Mouse (Mus musculus) kidney, postnatal 0 days (tissue): ENCODE data around the gene Acbd3. TPM values are rescaled to one million over a fixed set of nuclear protein-coding genes. Genes with fewer than 3 reads are reported as not detected.

ENCODE experiments used
- ATAC-seq: fragments of 200-750 bp; cut with Nextera tagmentation; replicated peaks from 2 replicates; pipeline ENCODE4 v1.8.0; 2017; ENCODE audit warnings: low read depth, moderate number of reproducible peaks, moderate TSS enrichment, moderate library complexity; ENCODE audit not compliant: low FRiP score
- DNase-seq: peaks from one replicate; pipeline ENCODE4 v3.0.0-alpha.2; 2016; ENCODE audit warnings: low spot score
- H3K27ac ChIP-seq: fragments of 300-500 bp; sonication (generic); 2 replicates; pipeline ENCODE4 v1.5.1; 2014; ENCODE audit warnings: mild to moderate bottlenecking
- H3K27me3 ChIP-seq: fragments of 300-500 bp; sonication (generic); 2 replicates; pipeline ENCODE4 v1.6.1; 2014; ENCODE audit warnings: low read length, mixed read lengths; ENCODE audit not compliant: insufficient read depth
- H3K36me3 ChIP-seq: fragments of 300-500 bp; sonication (generic); 2 replicates; pipeline ENCODE4 v1.6.1; 2014; ENCODE audit warnings: low read length, mixed read lengths; ENCODE audit not compliant: insufficient read depth
- H3K4me1 ChIP-seq: fragments of 300-500 bp; sonication (generic); replicated peaks from 2 replicates; pipeline ENCODE4 v1.6.1; 2014; ENCODE audit warnings: antibody characterized with exemption, low read length, mixed read lengths; ENCODE audit not compliant: insufficient read depth
- H3K4me2 ChIP-seq: fragments of 300-500 bp; sonication (generic); 2 replicates; pipeline ENCODE4 v1.6.1; 2014; ENCODE audit warnings: mild to moderate bottlenecking, low read length, moderate library complexity, mixed read lengths
- H3K4me3 ChIP-seq: fragments of 300-500 bp; sonication (generic); replicated peaks from 2 replicates; pipeline ENCODE4 v1.5.1; 2014; ENCODE audit warnings: low read depth, low read length
- H3K9ac ChIP-seq: fragments of 300-500 bp; sonication (generic); 2 replicates; pipeline ENCODE4 v1.6.1; 2014; ENCODE audit warnings: low read depth, low read length
- H3K9me3 ChIP-seq: fragments of 300-500 bp; sonication (generic); replicated peaks from 2 replicates; pipeline ENCODE4 v1.6.1; 2016; ENCODE audit warnings: low read length, inconsistent platforms, mixed read lengths
- CTCF ChIP-seq: IDR thresholded peaks from 2 replicates; pipeline ENCODE4 v1.5.1; 2016; ENCODE audit warnings: antibody characterized with exemption, low read depth, mild to moderate bottlenecking, moderate library complexity
- WGBS: fragments of 180-500 bp; shearing (Covaris S2); extraction: QIAGEN DNeasy Blood & Tissue Kit; methylation state at CpG from one replicate; pipeline ENCODE4 v1.1.7; 2014; 5-methylcytosine and 5-hydroxymethylcytosine counted together
- polyA plus RNA-seq: library from polyadenylated mRNA; unstranded; fragments of >200 nt; fragmentation: Nextera tagmentation; extraction: Ambion mirVana; gene quantifications from 2 replicates; pipeline ENCODE4 v1.2.1, GENCODE M21; 2015

Gene Acbd3
- polyA plus RNA-seq = 18.5 and 19.6 TPM in 2 replicates

DNA sequence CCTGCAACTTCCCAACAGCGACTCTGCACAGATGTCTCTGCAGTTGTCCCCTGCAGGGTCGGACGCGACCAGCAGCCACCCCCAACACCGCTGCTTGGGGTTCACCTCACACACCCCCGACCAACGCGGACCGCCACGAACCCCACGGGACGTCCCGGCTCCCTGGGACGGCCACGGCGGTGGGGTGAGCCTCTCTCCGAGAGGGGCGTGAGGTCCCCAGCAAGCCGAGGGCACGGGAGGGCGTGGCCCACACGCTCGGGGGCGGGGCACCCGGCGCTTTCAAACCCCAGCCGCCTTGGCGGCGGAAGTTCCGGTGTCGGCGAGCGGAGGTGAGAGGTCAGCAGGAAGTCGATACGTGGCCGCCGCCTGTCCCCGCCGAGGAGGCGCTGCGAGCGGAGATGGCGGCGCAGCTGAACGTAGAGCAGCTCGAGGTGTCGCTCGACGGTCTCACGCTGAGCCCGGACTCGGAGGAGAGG, at the start of gene Acbd3:
Acbd3 (plus strand) TSS at position 340 of the 476 bp plus-strand sequence.
- peak; percentile 25; the same call in 1 of the 2 replicates for TF ChIP-seq CTCF
- no peaks in the 10 kb centered on the region for H3K9me3 ChIP-seq
- no peaks in the 10 kb centered on the region for H3K36me3 ChIP-seq
- no peaks in the 10 kb centered on the region for H3K27me3 ChIP-seq
- H3K4me1 ChIP-seq = peaks cover 6% of the 10 kb centered on the region
- H3K9ac ChIP-seq = peak within 1 kb of the TSS; percentile 99
- DNase-seq = peak; percentile 96
- peak within 1 kb of the TSS; percentile 100 for H3K4me3 ChIP-seq
- under 1% methylated on average over 52 of the region's 52 CpGs for WGBS
- H3K4me2 ChIP-seq = peak within 1 kb of the TSS; percentile 67
- peak; percentile 93 for ATAC-seq
- peak within 1 kb of the TSS; percentile 98 for H3K27ac ChIP-seq

DNA sequence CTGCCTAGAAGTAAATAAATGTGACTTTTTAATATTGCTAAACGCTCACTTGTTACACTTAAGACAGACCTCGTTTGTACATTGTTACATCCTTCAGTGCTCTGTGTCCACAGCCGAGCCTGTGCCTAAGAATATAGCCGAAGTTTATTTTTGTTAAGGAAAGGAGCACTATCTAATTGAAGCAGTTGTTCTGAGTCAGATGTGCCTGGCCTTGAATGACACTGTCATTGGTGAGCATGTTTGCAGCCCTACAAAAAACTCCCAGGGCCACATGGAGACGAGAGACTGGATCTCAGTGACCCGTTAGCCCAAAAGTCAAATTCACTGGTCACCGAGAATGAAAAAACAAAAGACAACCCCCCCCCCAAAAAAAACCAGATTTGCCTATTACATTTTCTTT, 34.6 kb upstream of the Acbd3 start:
- DNase-seq (no peak), ATAC-seq (no peak)
- Histone ChIP-seq H3K9ac (no peak overlapping the region), H3K4me2 (no peak overlapping the region), H3K4me3 (no peak overlapping the region), H3K9me3 (no peaks in the 10 kb centered on the region), H3K36me3 (peaks cover 16% of the 10 kb centered on the region), H3K4me1 (0 out of 2 replicates have a peak, but pooled peaks cover 2% of the 10 kb centered on the region), H3K27me3 (0 out of 2 replicates have a peak, but pooled peaks cover 2% of the 10 kb centered on the region), H3K27ac (no peak overlapping the region)
- TF ChIP-seq CTCF = no peak
- WGBS = 90% methylated on average over 7 of the region's 7 CpGs

- no peak for TF ChIP-seq CTCF
- Histone ChIP-seq H3K9me3 (no peaks in the 10 kb centered on the region), H3K27ac (no peak within 1 kb of the TSS), H3K36me3 (no peaks in the 10 kb centered on the region), H3K4me2 (peak within 1 kb of the TSS; percentile 76), H3K9ac (0 out of 2 replicates have a peak within 1 kb of the TSS, but pooled peaks have one; percentile 40), H3K4me1 (peaks cover 6% of the 10 kb centered on the region; the same call in 1 of the 2 replicates), H3K27me3 (peaks cover 20% of the 10 kb centered on the region; the same call in 1 of the 2 replicates), H3K4me3 (peak within 1 kb of the TSS; percentile 42)
- ATAC-seq (peak; percentile 33; the same call in 1 of the 2 replicates), DNase-seq (peak; percentile 22)
- under 1% methylated on average over 76 of the region's 79 CpGs for WGBS
Observed at GRCm38 (mm10) chr1:180696626-180697352, 29.1 kb upstream of the Acbd3 start, which contains the start of gene Mixl1. TSS of gene Mixl1 (minus strand) at chr1:180697034.

GRCm38 (mm10) chr1:180698063-180698462, 27.8 kb upstream of the Acbd3 start:
- TF ChIP-seq CTCF = no peak
- H3K27me3 ChIP-seq = peaks cover 20% of the 10 kb centered on the region; the same call in 1 of the 2 replicates
- H3K4me2 ChIP-seq = no peak overlapping the region
- WGBS = 49% methylated on average over 5 of the region's 5 CpGs
- H3K27ac ChIP-seq = no peak overlapping the region
- H3K36me3 ChIP-seq = no peaks in the 10 kb centered on the region
- ATAC-seq = no peak
- H3K9ac ChIP-seq = no peak overlapping the region
- DNase-seq = no peak
- H3K9me3 ChIP-seq = no peaks in the 10 kb centered on the region
- no peak overlapping the region for H3K4me3 ChIP-seq
- H3K4me1 ChIP-seq = peaks cover 6% of the 10 kb centered on the region; the same call in 1 of the 2 replicates

GRCm38 (mm10) chr1:180703400-180703799, 22.4 kb upstream of the Acbd3 start:
- no peak overlapping the region for H3K9ac ChIP-seq
- H3K4me3 ChIP-seq = 0 out of 2 replicates have a peak overlapping the region, but pooled peaks have one; percentile 9
- H3K27ac ChIP-seq = no peak overlapping the region
- ATAC-seq (no peak), DNase-seq (no peak)
- no peaks in the 10 kb centered on the region for H3K27me3 ChIP-seq
- H3K4me2 ChIP-seq = peak overlapping the region; percentile 38; the same call in 1 of the 2 replicates
- H3K9me3 ChIP-seq = no peaks in the 10 kb centered on the region
- no peaks in the 10 kb centered on the region for H3K36me3 ChIP-seq
- no peak for TF ChIP-seq CTCF
- WGBS = 39% methylated on average over 6 of the region's 6 CpGs
- H3K4me1 ChIP-seq = no peaks in the 10 kb centered on the region

GRCm38 (mm10) chr1:180707368-180707767, 18.5 kb upstream of the Acbd3 start:
- Histone ChIP-seq H3K4me2 (no peak overlapping the region), H3K27ac (no peak overlapping the region), H3K9me3 (no peaks in the 10 kb centered on the region), H3K36me3 (no peaks in the 10 kb centered on the region), H3K4me1 (no peaks in the 10 kb centered on the region), H3K27me3 (no peaks in the 10 kb centered on the region), H3K4me3 (no peak overlapping the region), H3K9ac (no peak overlapping the region)
- no peak for TF ChIP-seq CTCF
- WGBS = 36% methylated on average over 3 of the region's 3 CpGs
- no peak for ATAC-seq
- DNase-seq = no peak
